Mouse (Mus musculus) gastrocnemius, adult 2 months (tissue): ENCODE data around the gene Rnf8. TPM values are rescaled to one million over a fixed set of nuclear protein-coding genes. Genes with fewer than 3 reads are reported as not detected.

Source experiments
- DNase-seq: peaks from one replicate; pipeline ENCODE4 v3.0.0; 2022
- H3K27ac ChIP-seq: fragments of 200-600 bp; 2 replicates; pipeline ENCODE4 v1.8.1; 2022; ENCODE audit warnings: mild to moderate bottlenecking
- H3K4me3 ChIP-seq: fragments of 200-600 bp; 2 replicates; pipeline ENCODE4 v1.8.1; 2022; ENCODE audit warnings: mild to moderate bottlenecking, moderate library complexity
- CTCF ChIP-seq: fragments of 200-600 bp; IDR thresholded peaks from 2 replicates; pipeline ENCODE4 v1.8.1; 2022; ENCODE audit warnings: antibody characterized with exemption, mild to moderate bottlenecking, moderate library complexity
- intact Hi-C: fragments of 180-260 bp; cut with DNase I; formaldehyde crosslinking; loops from one replicate; pipeline ENCODE4 v1.15.1; 2025
- microRNA-seq: library from miRNA; unstranded; fragments of <30 nt; microRNA quantifications from one replicate; pipeline ENCODE4 v1.2.0, GENCODE M21; 2021
- total RNA-seq, 2 experiments: library from RNA; stranded (reverse); gene quantifications; 2 replicates each; pipeline ENCODE4 v1.2.3; 2021

Gene Rnf8
- total RNA-seq, 2 experiments from 2014 or later = 20.1 to 22.3 TPM

- TF ChIP-seq CTCF = no peak
- intact Hi-C loops = no loop called here
- Histone ChIP-seq H3K4me3 (no peak overlapping the region), H3K27ac (no peak overlapping the region)
- no peak for DNase-seq
Measured at GRCm38 (mm10) chr17:29690257-29690656, 75.7 kb downstream of the Rnf8 start.

GRCm38 (mm10) chr17:29692827-29693226 lies 78.2 kb downstream of the Rnf8 start:
- no peak for DNase-seq
- no peak overlapping the region for H3K27ac ChIP-seq
- intact Hi-C loops = no loop called here
- TF ChIP-seq CTCF = no peak
- H3K4me3 ChIP-seq = no peak overlapping the region

- TF ChIP-seq CTCF = no peak
- intact Hi-C loops = no loop called here
- no peak for DNase-seq
Measured at GRCm38 (mm10) chr17:29693571-29693970, 79.0 kb downstream of the Rnf8 start.

GRCm38 (mm10) chr17:29694516-29694915 lies 79.9 kb downstream of the Rnf8 start:
- no peak for DNase-seq
- H3K4me3 ChIP-seq = no peak overlapping the region
- intact Hi-C loops = no loop called here
- H3K27ac ChIP-seq = no peak overlapping the region
- TF ChIP-seq CTCF = no peak

More at GRCm38 (mm10) chr17:29693571-29693970, 79.0 kb downstream of the Rnf8 start:
- Histone ChIP-seq H3K27ac (no peak overlapping the region), H3K4me3 (no peak overlapping the region)

Small RNA genes lying within 50 kb of the gene (microRNA-seq; reads per million reads assigned to microRNA genes)
- gene Mir7667 = not detected

Other genes with a start within 250 kb of the Rnf8 start
- gene Pim1, start 124.0 kb upstream of the Rnf8 start, total RNA-seq = 10 to 100 TPM; 13.8 to 35.2 TPM
- gene Gm17657, start 65.2 kb upstream of the Rnf8 start, total RNA-seq = not detected
- gene Tbc1d22b, start 65.0 kb upstream of the Rnf8 start, total RNA-seq = 10 to 100 TPM; 10.4 to 11.9 TPM
- gene Tmem217, start 62.4 kb upstream of the Rnf8 start, total RNA-seq = not detected
- gene Gm28043, start 86 bp downstream of the Rnf8 start, total RNA-seq = 1 to 10 TPM in 1 of 2 experiments, under 1 TPM in 1; 0.70 to 1.2 TPM
- 10 to 100 TPM; 43.6 to 50.5 TPM for gene Cmtr1, start 45.8 kb downstream of the Rnf8 start, total RNA-seq
- gene Ccdc167, start 102.3 kb downstream of the Rnf8 start, total RNA-seq = 1 to 10 TPM; 6.3 to 7.8 TPM